Mouse (Mus musculus) left cerebral cortex, adult 2 months (tissue): ENCODE measurements around the gene Fxyd5. TPM values are rescaled to one million over a fixed set of nuclear protein-coding genes. Genes with fewer than 3 reads are reported as not detected.
A peak's percentile ranks its signal among the peaks of the same experiment; 100 is the strongest.

Source experiments
- DNase-seq, 2 experiments: peaks; one replicate each; pipeline ENCODE4 v3.0.0; 2021 to 2022; ENCODE audit warnings: low spot score in 2 of 2, mixed read lengths in 1 of 2; ENCODE audit errors: extremely low spot score in 1 of 2
- H3K27ac ChIP-seq: fragments of 200-600 bp; 2 replicates; pipeline ENCODE4 v1.8.1; 2022
- H3K4me3 ChIP-seq: fragments of 200-600 bp; 2 replicates; pipeline ENCODE4 v1.8.1; 2022
- CTCF ChIP-seq: fragments of 200-600 bp; IDR thresholded peaks from 2 replicates; pipeline ENCODE4 v1.8.1; 2022; ENCODE audit warnings: antibody characterized with exemption, mild to moderate bottlenecking, moderate library complexity
- intact Hi-C: fragments of 180-260 bp; cut with DNase I; formaldehyde crosslinking; loops from one replicate; pipeline ENCODE4 v1.15.1; 2025
- total RNA-seq, 2 experiments: library from RNA; stranded (reverse); gene quantifications; 2 replicates each; pipeline ENCODE4 v1.2.3; 2021

Fxyd5 gene
- total RNA-seq, 2 experiments from 2014 or later = 34.1 to 39.0 TPM

- H3K4me3 ChIP-seq = no peak overlapping the region
- peak; percentile 48 to 58 for DNase-seq
- peak; percentile 81 for TF ChIP-seq CTCF
- intact Hi-C loops = loop anchor here (1.0 to 10.0 kb wide), 3 partner anchors 19 to 343 kb away; partner anchors contain the start of gene Lgi4
- peak overlapping the region; percentile 76 for H3K27ac ChIP-seq
Measured at GRCm38 (mm10) chr7:31077885-31078445, 35.7 kb upstream of the Fxyd5 start.

GRCm38 (mm10) chr7:31077470-31077869 is 35.2 kb upstream of the Fxyd5 start:
- DNase-seq = peak; percentile 26 to 56
- intact Hi-C loops = loop anchor here (5.0 to 10.0 kb wide), 2 partner anchors 205 to 343 kb away; no protein-coding TSS in a partner anchor
- TF ChIP-seq CTCF = no peak
- H3K4me3 ChIP-seq = no peak overlapping the region
- peak overlapping the region; percentile 76 for H3K27ac ChIP-seq

GRCm38 (mm10) chr7:31076492-31076891 is 34.2 kb upstream of the Fxyd5 start, which contains the start of gene Fxyd3:
Fxyd3 (minus strand) TSS chr7:31076704.
- no peak for TF ChIP-seq CTCF
- intact Hi-C loops = loop anchor here (5.0 to 10.0 kb wide), 2 partner anchors 204 to 342 kb away; no protein-coding TSS in a partner anchor
- H3K27ac ChIP-seq = peak within 1 kb of the TSS; percentile 76

GRCm38 (mm10) chr7:31074713-31075069 is 32.4 kb upstream of the Fxyd5 start:
- no peak overlapping the region for H3K27ac ChIP-seq
- H3K4me3 ChIP-seq = no peak overlapping the region
- intact Hi-C loops = loop anchor here (5.0 to 10.0 kb wide), 2 partner anchors 202 to 340 kb away; no protein-coding TSS in a partner anchor
- no peak for DNase-seq
- TF ChIP-seq CTCF = no peak

More at GRCm38 (mm10) chr7:31076492-31076891, 34.2 kb upstream of the Fxyd5 start, which contains the start of gene Fxyd3:
- no peak within 1 kb of the TSS for H3K4me3 ChIP-seq
- no peak for DNase-seq

GRCm38 (mm10) chr7:31074061-31074712 is 31.9 kb upstream of the Fxyd5 start:
- intact Hi-C loops = loop anchor here (10.0 kb wide), 1 partner anchor 339 kb away; no protein-coding TSS in a partner anchor
- peak in 1 of 2 experiments; percentile 39 for DNase-seq
- TF ChIP-seq CTCF = no peak
- H3K4me3 ChIP-seq = no peak overlapping the region
- H3K27ac ChIP-seq = peak overlapping the region; percentile 45; the same call in 1 of the 2 replicates

GRCm38 (mm10) chr7:31073546-31073945 is 31.3 kb upstream of the Fxyd5 start:
- no peak for TF ChIP-seq CTCF
- intact Hi-C loops = loop anchor here (10.0 kb wide), 1 partner anchor 339 kb away; no protein-coding TSS in a partner anchor
- Histone ChIP-seq H3K4me3 (no peak overlapping the region), H3K27ac (no peak overlapping the region)
- DNase-seq = no peak

GRCm38 (mm10) chr7:31072326-31072725 is 30.0 kb upstream of the Fxyd5 start:
- intact Hi-C loops = loop anchor here (10.0 kb wide), 1 partner anchor 338 kb away; no protein-coding TSS in a partner anchor
- DNase-seq = no peak
- Histone ChIP-seq H3K27ac (no peak overlapping the region), H3K4me3 (no peak overlapping the region)
- TF ChIP-seq CTCF = no peak

- no peak for TF ChIP-seq CTCF
- DNase-seq = no peak
Measured at GRCm38 (mm10) chr7:31070324-31070723, 28.0 kb upstream of the Fxyd5 start.

GRCm38 (mm10) chr7:31069491-31069890 is 27.2 kb upstream of the Fxyd5 start:
- TF ChIP-seq CTCF = no peak
- Histone ChIP-seq H3K4me3 (no peak overlapping the region), H3K27ac (no peak overlapping the region)
- intact Hi-C loops = no loop called here
- no peak for DNase-seq

More at GRCm38 (mm10) chr7:31070324-31070723, 28.0 kb upstream of the Fxyd5 start:
- H3K27ac ChIP-seq = no peak overlapping the region
- no peak overlapping the region for H3K4me3 ChIP-seq
- intact Hi-C loops = loop anchor here (10.0 kb wide), 1 partner anchor 336 kb away; no protein-coding TSS in a partner anchor

- no peak overlapping the region for H3K4me3 ChIP-seq
- DNase-seq = peak in 1 of 2 experiments; percentile 18
- TF ChIP-seq CTCF = no peak
- intact Hi-C loops = no loop called here
- no peak overlapping the region for H3K27ac ChIP-seq
Measured at GRCm38 (mm10) chr7:31067836-31068235, 25.6 kb upstream of the Fxyd5 start.

GRCm38 (mm10) chr7:31063074-31063560 is 20.8 kb upstream of the Fxyd5 start:
- no peak overlapping the region for H3K27ac ChIP-seq
- H3K4me3 ChIP-seq = no peak overlapping the region
- no peak for TF ChIP-seq CTCF
- intact Hi-C loops = no loop called here
- no peak for DNase-seq

GRCm38 (mm10) chr7:31060621-31061010 is 18.3 kb upstream of the Fxyd5 start:
- intact Hi-C loops = no loop called here

More at GRCm38 (mm10) chr7:31060621-31061010, 18.3 kb upstream of the Fxyd5 start:
- no peak for DNase-seq
- H3K27ac ChIP-seq = peak overlapping the region; percentile 32; the same call in 1 of the 2 replicates
- TF ChIP-seq CTCF = no peak
- no peak overlapping the region for H3K4me3 ChIP-seq
